Mouse (Mus musculus) CH12.LX (cell line): ENCODE measurements around the gene Kbtbd8. TPM values are rescaled to one million over a fixed set of nuclear protein-coding genes. Genes with fewer than 3 reads are reported as not detected.
A peak's percentile ranks its signal among the peaks of the same experiment; 100 is the strongest.

Experiments used
- DNase-seq: peaks from one replicate; pipeline ENCODE4 v3.0.0-alpha.2; 2013; ENCODE audit errors: extremely low read depth
- H3K27ac ChIP-seq: 2 replicates; pipeline ENCODE4 v1.5.1; 2012; ENCODE audit warnings: low read depth, mild to moderate bottlenecking, control low read depth, moderate library complexity; ENCODE audit not compliant: insufficient read depth
- H3K27me3 ChIP-seq: replicated peaks from 2 replicates; pipeline ENCODE3; 2012; ENCODE audit warnings: inconsistent platforms
- H3K36me3 ChIP-seq, 2 experiments: replicated peaks in 1 of 2; 2 replicates each; pipeline versions ENCODE3 to v1.6.1; 2012; ENCODE audit warnings: inconsistent platforms in 1 of 2, low read length in 1 of 2, mild to moderate bottlenecking in 1 of 2, mixed read lengths in 1 of 2, moderate library complexity in 1 of 2; ENCODE audit not compliant: control insufficient read depth in 1 of 2, insufficient read depth in 1 of 2
- H3K4me1 ChIP-seq, 2 experiments: 2 replicates each; pipeline ENCODE4 v1.6.1; 2012; ENCODE audit warnings: inconsistent platforms in 1 of 2, moderate library complexity in 1 of 2; ENCODE audit not compliant: insufficient read depth in 2 of 2, control insufficient read depth in 1 of 2
- H3K4me2 ChIP-seq: 2 replicates; pipeline ENCODE4 v1.6.1; 2012; ENCODE audit warnings: low read depth, mild to moderate bottlenecking, control low read depth; ENCODE audit not compliant: poor library complexity, insufficient read depth, severe bottlenecking
- H3K4me3 ChIP-seq, 3 experiments: fragments of 150-350 bp in 1 of 3; sonication (generic) in 1 of 3; replicated peaks in 1 of 3; 2 replicates each; pipeline versions ENCODE3 to v1.5.1; 2011 to 2012; ENCODE audit warnings: low read depth in 2 of 3, low read length in 2 of 3, mild to moderate bottlenecking in 2 of 3, moderate library complexity in 2 of 3, control low read depth in 1 of 3, improper control_type of control experiment in 1 of 3, inconsistent platforms in 1 of 3, mixed read lengths in 1 of 3; ENCODE audit not compliant: poor library complexity in 1 of 3
- H3K79me2 ChIP-seq: replicated peaks from 2 replicates; pipeline ENCODE4 v1.6.1; 2012; ENCODE audit warnings: mild to moderate bottlenecking, moderate library complexity; ENCODE audit not compliant: control insufficient read depth, poor library complexity, insufficient read depth, severe bottlenecking; ENCODE audit errors: extremely low read depth
- H3K9ac ChIP-seq: 2 replicates; pipeline ENCODE4 v1.6.1; 2012; ENCODE audit warnings: low read depth, mild to moderate bottlenecking, control low read depth, moderate library complexity; ENCODE audit not compliant: insufficient read depth
- H3K9me3 ChIP-seq: replicated peaks from 2 replicates; pipeline ENCODE3; 2012; ENCODE audit warnings: low read length, inconsistent platforms, mixed read lengths
- BHLHE40 ChIP-seq: IDR thresholded peaks from 2 replicates; pipeline ENCODE4 v1.6.1; 2011; ENCODE audit warnings: mild to moderate bottlenecking, low read depth, low read length, improper control_type of control experiment
- CHD1 ChIP-seq: IDR thresholded peaks from 2 replicates; pipeline ENCODE4 v1.6.1; 2012; ENCODE audit warnings: low read depth, low read length, improper control_type of control experiment, inconsistent platforms
- CHD2 ChIP-seq: IDR thresholded peaks from 2 replicates; pipeline ENCODE4 v1.6.1; 2011; ENCODE audit warnings: low read length, improper control_type of control experiment
- CTCF ChIP-seq, 2 experiments: IDR thresholded peaks in 1 of 2; conservative IDR thresholded peaks in 1 of 2; 2 replicates each; pipeline ENCODE4 v1.5.1; 2011 to 2012; ENCODE audit warnings: low read depth in 2 of 2, low read length in 2 of 2, improper control_type of control experiment in 1 of 2, inconsistent platforms in 1 of 2, mild to moderate bottlenecking in 1 of 2, moderate library complexity in 1 of 2
- E2F4 ChIP-seq: IDR thresholded peaks from 2 replicates; pipeline ENCODE4 v1.6.1; 2011; ENCODE audit warnings: low read depth, low read length, improper control_type of control experiment; ENCODE audit not compliant: insufficient replicate concordance
- ELF1 ChIP-seq: IDR thresholded peaks from 2 replicates; pipeline ENCODE4 v1.6.1; 2014; ENCODE audit warnings: low read depth, mild to moderate bottlenecking, inconsistent platforms, low read length, improper control_type of control experiment
- EP300 ChIP-seq: IDR thresholded peaks from 2 replicates; pipeline ENCODE4 v1.6.1; 2011; ENCODE audit warnings: low read length, improper control_type of control experiment
- ETS1 ChIP-seq: conservative IDR thresholded peaks from 2 replicates; pipeline ENCODE4 v1.6.1; 2012; ENCODE audit warnings: low read depth, mild to moderate bottlenecking, inconsistent platforms, low read length, improper control_type of control experiment, moderate library complexity
- HCFC1 ChIP-seq: IDR thresholded peaks from 2 replicates; pipeline ENCODE4 v1.6.1; 2012; ENCODE audit warnings: low read depth, mild to moderate bottlenecking, inconsistent platforms, low read length, improper control_type of control experiment
- IRF4 ChIP-seq: IDR thresholded peaks from 2 replicates; pipeline ENCODE4 v1.6.1; 2014; ENCODE audit warnings: low read depth, mild to moderate bottlenecking, inconsistent platforms, low read length, improper control_type of control experiment
- JUN ChIP-seq: IDR thresholded peaks from 2 replicates; pipeline ENCODE4 v1.6.1; 2011; ENCODE audit warnings: low read depth, mild to moderate bottlenecking, low read length, improper control_type of control experiment, moderate library complexity; ENCODE audit not compliant: insufficient read depth
- JUND ChIP-seq: conservative IDR thresholded peaks from 2 replicates; pipeline ENCODE4 v1.6.1; 2011; ENCODE audit warnings: low read depth, low read length, improper control_type of control experiment
- KAT2A ChIP-seq: IDR thresholded peaks from 2 replicates; pipeline ENCODE4 v1.6.1; 2012; ENCODE audit warnings: low read length, improper control_type of control experiment, inconsistent platforms; ENCODE audit not compliant: insufficient replicate concordance
- MAZ ChIP-seq: IDR thresholded peaks from 2 replicates; pipeline ENCODE4 v1.6.1; 2012; ENCODE audit warnings: low read depth, mild to moderate bottlenecking, inconsistent platforms, low read length, improper control_type of control experiment, moderate library complexity
- MEF2A ChIP-seq: IDR thresholded peaks from 2 replicates; pipeline ENCODE4 v1.6.1; 2014; ENCODE audit warnings: low read depth, mild to moderate bottlenecking, inconsistent platforms, low read length, improper control_type of control experiment, borderline replicate concordance
- MXI1 ChIP-seq: IDR thresholded peaks from 2 replicates; pipeline ENCODE4 v1.6.1; 2011; ENCODE audit warnings: mild to moderate bottlenecking, low read depth, low read length, improper control_type of control experiment
- MYC ChIP-seq: IDR thresholded peaks from 2 replicates; pipeline ENCODE4 v1.6.1; 2011; ENCODE audit warnings: low read depth, mild to moderate bottlenecking, improper control_type of control experiment, low read length
- NELFE ChIP-seq: IDR thresholded peaks from 2 replicates; pipeline ENCODE4 v1.6.1; 2011; ENCODE audit warnings: low read depth, low read length, improper control_type of control experiment
- NRF1 ChIP-seq: IDR thresholded peaks from 2 replicates; pipeline ENCODE4 v1.6.1; 2014; ENCODE audit warnings: low read depth, mild to moderate bottlenecking, inconsistent platforms, low read length, improper control_type of control experiment, moderate library complexity
- POLR2A ChIP-seq: IDR thresholded peaks from 2 replicates; pipeline ENCODE4 v1.6.1; 2011; ENCODE audit warnings: low read depth, mild to moderate bottlenecking, improper control_type of control experiment, low read length
- POLR2AphosphoS2 ChIP-seq: IDR thresholded peaks from 2 replicates; pipeline ENCODE4 v1.6.1; 2011; ENCODE audit warnings: low read depth, low read length, improper control_type of control experiment
- RAD21 ChIP-seq: IDR thresholded peaks from 2 replicates; pipeline ENCODE4 v1.6.1; 2011; ENCODE audit warnings: low read depth, mild to moderate bottlenecking, low read length, improper control_type of control experiment, moderate library complexity
- SMC3 ChIP-seq: IDR thresholded peaks from 2 replicates; pipeline ENCODE4 v1.6.1; 2011; ENCODE audit warnings: low read depth, low read length, improper control_type of control experiment
- USF1 ChIP-seq: IDR thresholded peaks from 2 replicates; pipeline ENCODE4 v1.6.1; 2014; ENCODE audit warnings: low read depth, mild to moderate bottlenecking, inconsistent platforms, low read length, improper control_type of control experiment
- USF2 ChIP-seq: conservative IDR thresholded peaks from 2 replicates; pipeline ENCODE4 v1.6.1; 2011; ENCODE audit warnings: low read depth, low read length, improper control_type of control experiment
- ZC3H11A ChIP-seq: IDR thresholded peaks from 2 replicates; pipeline ENCODE4 v1.6.1; 2012; ENCODE audit warnings: low read depth, mild to moderate bottlenecking, inconsistent platforms, low read length, improper control_type of control experiment
- ZKSCAN1 ChIP-seq: IDR thresholded peaks from 2 replicates; pipeline ENCODE4 v1.6.1; 2012; ENCODE audit warnings: low read depth, inconsistent platforms, low read length, improper control_type of control experiment, borderline replicate concordance
- ZMIZ1 ChIP-seq: IDR thresholded peaks from 2 replicates; pipeline ENCODE4 v1.6.1; 2012; ENCODE audit warnings: low read depth, mild to moderate bottlenecking, inconsistent platforms, low read length, improper control_type of control experiment
- dilution Hi-C: fragments of 300-500 bp; cut with MboI; formaldehyde crosslinking; loops from 2 replicates; pipeline ENCODE4 v1.14.3; 2020; ENCODE audit warnings: low sequenced_read_pairs; ENCODE audit not compliant: extremely low pct_unique_long_range_greater_than_20kb, extremely low pct_ligation_motif_present
- in situ Hi-C: fragments of 300-500 bp; cut with MboI; formaldehyde crosslinking; loops from 3 replicates; pipeline ENCODE4 v1.14.3; 2019; ENCODE audit warnings: low sequenced_read_pairs, low pct_ligation_motif_present, low pct_unique_long_range_greater_than_20kb, mixed read lengths
- polyA plus RNA-seq: library from polyadenylated mRNA; unstranded; fragments of >175 nt; gene quantifications from 2 replicates; pipeline ENCODE4 v1.2.1, GENCODE M21; 2012; ENCODE audit warnings: low read depth; ENCODE audit not compliant: insufficient read length
- total RNA-seq, 2 experiments: library from RNA; depleted of rRNA; stranded (reverse); fragments of 300-350 nt in 1 of 2; fragments of >200 nt in 1 of 2; gene quantifications; 2 replicates each; pipeline ENCODE4 v1.2.3; 2012 to 2014

Kbtbd8 gene
- total and polyA plus RNA-seq, 3 experiments: 1.9 to 12.3 (median 5.0) TPM

- peaks cover 0 to 4% of the 10 kb centered on the region in 2 experiments; a peak in 2 of 4 replicates for H3K4me1 ChIP-seq
- no peak overlapping the region for H3K27ac ChIP-seq
- H3K4me2 ChIP-seq: no peak overlapping the region; the same call in 1 of the 2 replicates
- H3K9me3 ChIP-seq: no peaks in the 10 kb centered on the region
- dilution Hi-C loops: no loop called here
- peak; percentile 63 for DNase-seq
- H3K9ac ChIP-seq: no peak overlapping the region
- H3K36me3 ChIP-seq: no peaks in the 10 kb centered on the region
- H3K4me3 ChIP-seq: no peak overlapping the region
- in situ Hi-C loops: no loop called here
- peak; percentile 72 for TF ChIP-seq RAD21
- TF ChIP-seq EP300: no peak
- TF ChIP-seq ZKSCAN1: no peak
- TF ChIP-seq ELF1: no peak
- no peak for TF ChIP-seq MAZ
- TF ChIP-seq POLR2A: no peak
- no peak for TF ChIP-seq USF1
- no peak for TF ChIP-seq JUND
- no peak for TF ChIP-seq ETS1
- no peak for TF ChIP-seq MYC
- no peak for TF ChIP-seq MXI1
- TF ChIP-seq E2F4: no peak
- no peak for TF ChIP-seq NRF1
- no peak for TF ChIP-seq ZC3H11A
- TF ChIP-seq SMC3: peak; percentile 60
- TF ChIP-seq IRF4: no peak
- TF ChIP-seq CTCF (conservative IDR thresholded peaks at IDR 0.05 in 1 of 2, IDR thresholded peaks at IDR 0.05 in 1 of 2; ENCODE audit: low read depth in 2 of 2, low read length in 2 of 2): peak; percentile 77 to 84
- TF ChIP-seq KAT2A: no peak
- TF ChIP-seq POLR2AphosphoS2: no peak
- TF ChIP-seq JUN: no peak
- no peak for TF ChIP-seq ZMIZ1
- no peak for TF ChIP-seq CHD2
- TF ChIP-seq HCFC1: no peak
- TF ChIP-seq MEF2A: no peak
- no peak for TF ChIP-seq USF2
- TF ChIP-seq NELFE: peak; percentile 34; the same call in 1 of the 2 replicates
- TF ChIP-seq BHLHE40: no peak
- no peak for TF ChIP-seq CHD1
- TF ChIP-seq, all 38 proteins: peak for 4
- Histone ChIP-seq H3K27me3 (no peaks in the 10 kb centered on the region), H3K79me2 (no peaks in the 10 kb centered on the region)
Observed at GRCm38 (mm10) chr6:95098366-95099109, 18.5 kb upstream of the Kbtbd8 start.
